Mouse (Mus musculus) thymus, adult 2 months (tissue): ENCODE results near the gene Actr6.

ENCODE experiments used
- CTCF ChIP-seq: fragments of 200-500 bp; IDR thresholded peaks from 2 replicates; pipeline ENCODE4 v1.5.1; 2012; ENCODE audit warnings: mild to moderate bottlenecking, control low read depth, low read length, moderate library complexity, borderline replicate concordance; ENCODE audit not compliant: control insufficient read depth, poor library complexity, insufficient read depth; ENCODE audit errors: extremely low read depth
- POLR2A ChIP-seq: fragments of 200-500 bp; IDR thresholded peaks from 2 replicates; pipeline ENCODE4 v1.6.1; 2012; ENCODE audit warnings: mild to moderate bottlenecking, low read length, control low read depth, moderate library complexity; ENCODE audit not compliant: control insufficient read depth, poor library complexity, insufficient read depth; ENCODE audit errors: extremely low read depth

- no peak for TF ChIP-seq CTCF
- no peak for TF ChIP-seq POLR2A
These were observed 67.0 kb downstream of the Actr6 start for GRCm38 (mm10) chr10:89664977-89665645.
